Mouse (Mus musculus) naive thymus-derived CD4-positive, alpha-beta T cell, adult 2 months (primary cell): ENCODE measurements at regions not wholly inside any gene's neighbourhood (a gene's known extent, or its start where the extent isn't known, plus 50 kb on each side); places are given as distances from the start of the nearest gene placed in this dataset.

Experiments used
- DNase-seq: peaks from one replicate; pipeline ENCODE4 v3.0.0-alpha.2; 2011; ENCODE audit warnings: low read depth

GRCm38 (mm10) chr12:26244701-26245100, 170.4 kb downstream of the Rnf144a start:
- no peak for DNase-seq

GRCm38 (mm10) chr12:26227557-26228020, 187.5 kb downstream of the Rnf144a start:
- no peak for DNase-seq

DNA sequence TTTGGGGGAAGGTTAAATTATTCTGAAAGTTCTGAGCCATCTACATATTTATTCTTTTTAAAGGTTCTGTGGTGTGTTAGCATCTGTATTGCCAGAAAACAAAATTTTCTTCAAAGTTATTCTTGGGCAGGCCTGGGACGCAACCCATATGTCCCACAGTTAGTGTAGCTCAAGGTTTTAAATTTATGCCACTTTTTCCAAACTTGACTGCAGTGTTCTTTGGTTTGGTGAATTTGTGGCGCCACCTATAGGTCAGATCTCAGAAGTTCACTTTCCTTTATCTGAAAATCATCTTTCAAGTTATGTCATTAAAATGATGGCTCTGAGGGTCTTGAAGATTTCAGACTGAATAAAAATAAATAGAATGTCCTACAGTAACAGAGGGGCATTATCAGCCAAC, 188.7 kb downstream of the Rnf144a start:
- peak; percentile 74 for DNase-seq

DNA sequence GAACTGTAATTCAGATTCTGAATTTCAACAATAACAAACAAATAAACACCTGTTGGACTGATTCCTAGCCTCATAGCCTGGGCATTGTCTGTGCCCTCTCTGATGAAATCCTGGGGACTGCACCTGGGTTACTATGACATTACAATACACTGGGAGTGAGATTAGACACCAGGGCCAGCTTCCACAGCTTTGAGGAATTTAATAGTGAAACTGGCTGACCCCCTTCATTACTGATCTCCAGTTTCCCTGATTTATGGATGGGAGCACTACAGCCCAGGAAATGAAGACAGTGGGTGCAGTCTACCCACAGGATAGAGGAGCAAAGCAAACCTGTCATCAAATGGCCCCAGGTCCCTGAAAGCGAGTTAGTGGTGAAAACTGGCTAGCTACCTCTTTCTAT, 202.6 kb downstream of the Rnf144a start:
- DNase-seq = no peak

GRCm38 (mm10) chr12:26211423-26211822, 203.6 kb downstream of the Rnf144a start:
- DNase-seq = no peak

DNA sequence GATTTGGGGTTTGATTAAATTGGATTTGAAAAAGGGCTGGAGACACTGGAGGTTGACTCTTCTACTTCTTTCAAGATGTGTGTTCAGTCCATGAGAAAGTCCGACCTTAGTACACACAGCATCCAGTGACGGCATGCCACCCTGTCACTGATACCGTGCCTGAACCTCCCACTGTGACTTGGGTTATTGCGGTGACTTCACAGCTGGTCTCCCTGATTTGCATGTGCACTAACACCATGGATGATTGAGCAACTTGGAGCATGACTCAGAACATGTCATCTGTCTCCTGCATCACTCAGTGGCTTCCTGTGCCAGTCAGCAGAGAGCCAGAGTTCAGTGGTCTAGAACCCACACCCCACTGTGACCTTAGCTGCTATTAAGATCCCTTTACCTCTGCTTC, 208.3 kb downstream of the Rnf144a start:
- no peak for DNase-seq

DNA sequence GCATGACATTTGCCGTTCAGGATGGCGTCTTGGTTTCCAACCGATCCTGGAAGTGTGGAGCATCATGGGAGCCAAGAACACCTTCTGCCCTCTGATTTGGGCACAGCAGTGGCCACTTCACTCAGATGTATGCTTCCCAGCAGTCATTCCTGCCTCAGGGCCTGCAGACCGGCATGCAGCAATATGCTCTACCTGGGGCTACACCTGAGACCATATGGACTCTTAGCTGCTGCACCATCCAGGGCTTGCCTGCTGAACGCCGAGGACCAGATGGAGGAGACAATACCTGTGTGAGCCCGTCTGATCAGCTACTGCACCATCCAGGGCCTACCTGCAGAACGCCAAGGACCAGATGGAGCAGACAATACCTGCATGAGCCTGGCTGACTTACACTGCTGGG, 209.0 kb downstream of the Rnf144a start:
- DNase-seq = no peak

DNA sequence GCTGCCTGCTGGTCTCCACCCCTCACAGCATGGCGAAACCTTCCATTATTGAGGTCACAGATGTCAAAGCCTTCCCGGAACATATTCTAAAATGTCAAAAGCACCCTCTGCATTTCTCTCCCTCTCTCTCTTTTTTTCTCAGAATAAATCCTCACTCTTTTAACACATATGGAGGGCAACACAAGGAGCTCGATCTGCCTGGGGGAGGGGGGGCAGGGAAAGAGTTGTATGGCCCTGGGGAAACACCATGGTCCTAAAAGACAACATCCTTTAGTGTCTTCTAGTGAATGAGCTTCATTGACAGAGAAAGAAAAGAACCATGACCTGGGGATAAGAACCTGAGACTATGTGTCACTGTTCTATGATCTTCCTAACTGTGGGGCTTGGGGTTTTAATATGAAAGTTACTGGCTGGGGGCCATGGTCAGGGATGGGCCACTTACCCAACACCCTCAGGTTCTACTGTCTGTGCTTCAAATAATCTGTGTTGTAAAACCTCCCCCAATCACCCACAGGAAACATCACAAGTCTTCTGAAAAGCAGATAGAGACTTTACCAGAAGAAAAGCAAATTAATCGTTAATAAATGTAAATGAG, 223.0 kb downstream of the Rnf144a start:
- DNase-seq = no peak

DNA sequence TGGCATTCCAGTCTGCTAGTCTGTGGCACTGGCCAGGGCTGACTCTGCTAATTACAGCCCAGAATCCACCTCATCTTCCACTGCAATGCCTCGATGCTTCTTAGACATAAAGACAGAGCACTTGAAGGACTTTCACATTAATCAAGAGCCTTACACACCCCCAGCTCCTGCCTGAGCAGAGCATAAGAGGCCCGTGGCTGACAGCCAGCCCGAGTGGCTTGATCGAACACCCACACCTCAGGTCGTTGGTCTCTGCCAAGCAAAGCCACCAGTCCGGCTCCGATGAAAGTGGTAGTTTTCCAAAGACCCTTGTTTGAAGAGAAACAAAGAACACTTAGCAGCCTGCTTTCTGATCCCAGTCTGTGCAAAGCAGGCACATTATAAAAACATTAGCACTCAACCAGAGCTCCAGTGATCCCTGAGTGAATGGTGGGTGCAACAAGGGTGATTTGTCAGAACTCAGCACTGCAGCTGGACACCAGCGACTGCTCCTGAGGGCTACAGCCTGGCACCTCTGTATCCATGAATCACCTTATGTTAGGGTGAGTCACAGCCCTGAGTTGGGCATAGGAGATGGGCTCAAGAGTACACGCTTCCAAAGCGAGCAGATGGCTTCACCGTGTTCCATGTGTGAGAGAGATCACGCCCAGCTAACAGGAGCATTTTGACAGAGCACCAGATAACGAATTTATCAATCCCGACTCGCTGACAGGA, 223.6 kb downstream of the Rnf144a start:
- DNase-seq = no peak

DNA sequence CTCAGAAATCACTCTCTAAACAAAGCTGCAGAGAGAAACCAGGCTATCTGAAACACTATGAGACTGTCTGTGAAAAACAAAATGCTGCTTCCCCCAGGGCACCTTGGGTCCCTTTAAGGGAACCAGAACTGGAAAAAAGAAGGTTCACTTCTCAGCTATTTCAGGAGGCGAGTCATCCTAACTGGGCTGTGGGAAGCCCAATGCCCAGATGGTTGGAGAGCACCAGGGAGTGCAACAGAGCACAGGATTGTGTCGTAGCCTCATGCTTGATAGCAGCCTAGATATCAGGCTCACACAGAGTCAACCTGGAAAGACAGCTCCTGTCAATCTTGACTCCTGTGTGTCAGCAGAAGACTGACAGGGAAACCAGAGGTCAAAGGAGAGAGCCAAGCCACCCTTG, 226.1 kb downstream of the Rnf144a start:
- DNase-seq = no peak

DNA sequence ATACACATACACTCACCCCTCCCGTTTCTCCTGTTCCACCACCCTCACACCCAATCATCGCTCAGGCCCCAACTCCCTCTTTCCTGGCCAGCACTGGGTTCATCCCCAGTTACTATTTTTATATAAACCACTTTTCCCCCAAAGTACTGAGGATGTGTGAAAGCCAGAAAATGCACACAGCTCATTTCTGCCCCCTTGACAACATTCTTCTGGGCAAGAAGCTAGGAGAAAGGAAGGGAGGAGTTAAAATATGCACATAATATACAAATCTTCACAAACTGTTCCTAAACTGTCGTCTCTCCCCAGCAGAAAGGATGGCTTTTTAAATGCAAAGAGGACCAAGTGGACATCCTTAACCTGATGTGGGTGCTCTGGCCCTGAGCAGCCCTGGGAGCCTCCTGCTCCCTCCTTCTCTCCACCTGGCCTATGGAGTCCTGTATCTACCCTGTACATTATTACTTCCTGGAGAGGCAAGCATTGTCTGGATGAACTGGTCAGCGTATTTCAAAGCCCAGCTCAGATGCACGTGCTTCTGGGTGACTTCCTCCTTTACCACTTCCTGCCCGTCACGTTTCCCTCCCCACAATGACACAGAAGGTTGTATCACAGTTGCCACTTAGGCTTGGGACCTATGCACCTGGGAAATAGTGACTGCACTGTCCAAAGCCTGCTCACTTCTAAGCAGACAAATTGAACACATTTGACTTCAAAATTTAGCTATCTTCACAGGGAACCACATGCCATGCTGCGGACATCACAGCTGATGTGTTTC, 227.8 kb downstream of the Rnf144a start:
- peak; percentile 68 for DNase-seq

DNA sequence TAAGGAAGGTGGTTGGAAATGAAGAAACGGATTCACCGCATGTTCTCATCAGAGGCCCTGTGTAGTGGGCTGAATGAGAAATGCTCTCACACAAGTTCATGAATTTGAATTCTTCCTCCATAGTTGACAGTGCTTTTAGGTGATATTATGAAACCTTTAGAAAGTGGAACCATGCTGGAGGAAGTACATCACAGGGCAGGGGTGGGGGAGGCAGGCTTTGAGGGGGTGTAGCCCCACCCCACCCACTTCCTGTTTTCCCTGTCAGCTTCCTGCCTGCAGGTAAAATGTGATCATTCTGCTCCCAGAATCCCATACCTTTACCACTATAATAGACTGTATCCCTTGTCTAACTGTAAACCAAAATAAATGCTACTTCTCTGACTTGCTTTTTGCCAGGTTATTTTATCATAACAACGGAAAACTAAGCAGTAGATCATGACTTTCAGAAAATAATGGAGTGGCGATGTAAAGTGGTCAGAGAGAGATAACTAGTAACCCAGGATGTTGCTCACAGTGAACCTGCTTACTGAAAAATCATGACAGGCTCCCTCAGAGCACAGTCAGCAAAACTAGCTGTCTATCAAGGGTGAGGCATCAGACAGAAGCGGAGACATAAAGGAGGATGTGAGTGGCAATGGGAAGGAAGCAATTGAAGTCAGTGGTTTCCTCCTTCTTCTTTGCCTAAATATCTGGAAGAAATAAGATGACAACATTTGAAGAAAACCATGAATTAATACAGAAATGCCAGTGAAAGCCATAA, 230.2 kb downstream of the Rnf144a start:
- peak; percentile 64 for DNase-seq

GRCm38 (mm10) chr12:26183021-26183420, 232.0 kb downstream of the Rnf144a start:
- DNase-seq = no peak

GRCm38 (mm10) chr12:26180846-26181245, 234.2 kb downstream of the Rnf144a start:
- DNase-seq = no peak

DNA sequence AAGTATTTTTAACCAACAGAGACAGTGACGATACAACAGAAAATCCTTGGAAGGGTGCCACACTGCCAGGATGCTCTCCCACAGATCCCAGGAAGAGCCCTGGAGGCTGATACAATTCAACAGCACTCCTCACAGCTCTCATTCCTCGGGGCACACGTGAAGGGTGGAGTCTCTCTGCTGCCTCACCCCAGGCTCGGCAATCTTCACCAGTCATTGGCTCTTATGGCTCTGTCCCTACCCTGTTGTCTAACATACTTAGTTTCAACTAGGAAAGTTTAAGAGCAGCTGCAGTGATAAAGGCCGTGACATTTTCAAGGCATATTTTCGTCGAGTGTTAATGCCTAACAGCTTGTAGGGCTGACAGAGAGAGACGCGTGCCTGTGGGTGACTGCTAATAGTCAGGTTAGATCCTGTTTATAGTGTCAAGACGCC, 238.8 kb downstream of the Rnf144a start:
- DNase-seq = no peak

DNA sequence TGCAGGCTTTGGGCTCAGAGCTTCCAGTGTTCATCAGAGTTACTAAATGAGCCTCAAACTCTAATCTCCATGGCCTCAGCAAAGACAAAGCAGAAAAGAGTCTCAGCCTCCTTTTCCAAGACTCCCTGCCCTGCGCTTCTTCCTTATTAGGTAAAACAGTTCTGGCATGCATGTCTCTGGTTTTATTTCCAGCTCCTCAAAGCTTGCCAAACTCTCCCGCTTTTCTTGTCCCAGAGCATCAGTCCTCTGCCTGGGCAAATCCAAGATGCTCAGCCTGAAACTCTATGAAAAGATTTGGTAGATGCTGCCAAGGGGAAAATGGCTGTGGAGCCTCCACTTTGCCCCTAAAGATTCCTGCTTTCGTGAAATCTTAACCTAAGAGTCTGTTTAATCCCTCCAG, 251.6 kb downstream of the Rnf144a start:
- DNase-seq = no peak

- no peak for DNase-seq
These were observed 254.0 kb downstream of the Rnf144a start for GRCm38 (mm10) chr12:26160861-26161615.

- no peak for DNase-seq
These were observed 262.1 kb downstream of the Rnf144a start for GRCm38 (mm10) chr12:26152992-26153391.

- no peak for DNase-seq
These were observed 268.7 kb downstream of the Rnf144a start for GRCm38 (mm10) chr12:26146336-26146735.

- DNase-seq = no peak
These were observed 269.9 kb downstream of the Rnf144a start for GRCm38 (mm10) chr12:26145085-26145714.

GRCm38 (mm10) chr12:26144616-26145015, 270.4 kb downstream of the Rnf144a start:
- DNase-seq = no peak
